Mouse (Mus musculus) cerebellum, postnatal 14 days (tissue): ENCODE measurements at regions not wholly inside any gene's neighbourhood (a gene's known extent, or its start where the extent isn't known, plus 50 kb on each side); places are given as distances from the start of the nearest gene placed in this dataset.
A peak's percentile ranks its signal among the peaks of the same experiment; 100 is the strongest.

Experiments used
- DNase-seq, 2 experiments: peaks; one replicate each; pipeline ENCODE4 v3.0.0; 2021; ENCODE audit warnings: mixed read lengths in 2 of 2

GRCm38 (mm10) chr3:82207321-82207720, 61.7 kb upstream of the Gucy1a1 start:
- peak in 1 of 2 experiments; percentile 4 for DNase-seq
